In genomic region chr11:16559001-16559699, GRCm38 (mm10) we compare ENCODE assay signal across 8 mouse cellular contexts. TPM values are rescaled to one million over a fixed set of nuclear protein-coding genes. Genes with fewer than 3 reads are reported as not detected.
DNase-seq lines count a peak whose midpoint lies in the region; ATAC-seq lines count a peak whose summit lies in the region.

No protein-coding gene starts in this region.

- no peaks in the 10 kb centered on the region for H3K9me3 ChIP-seq in stomach, embryonic 14.5 days (ENCODE audit: control insufficient read depth, low read depth, low read length)

- H3K4me2 ChIP-seq in stomach, embryonic 14.5 days (replicated peaks; ENCODE audit: low read depth, low read length): no peak overlapping the region

- no peaks in the 10 kb centered on the region for H3K27me3 ChIP-seq in stomach, embryonic 14.5 days (ENCODE audit: control insufficient read depth, insufficient read depth, low read length)

- H3K9ac ChIP-seq in stomach, embryonic 14.5 days (replicated peaks; ENCODE audit: low read depth, low read length): no peak overlapping the region

- H3K4me3 ChIP-seq in stomach, embryonic 14.5 days (ENCODE audit: low read depth, low read length): no peak overlapping the region

- intact Hi-C loops in gastrocnemius, postnatal 36 days (cut with DNase I): no loop called here

- peaks cover 9% of the 10 kb centered on the region for H3K4me1 ChIP-seq in stomach, embryonic 14.5 days (ENCODE audit: control insufficient read depth, insufficient read depth, low read length)

- peak; percentile 94 for ATAC-seq in stomach, embryonic 14.5 days (ENCODE audit: insufficient number of reproducible peaks, insufficient read depth, low FRiP score, low read depth)

- H3K27ac ChIP-seq in stomach, embryonic 14.5 days (ENCODE audit: low read length): peak overlapping the region; percentile 69; the same call in 1 of the 2 replicates

- no peaks in the 10 kb centered on the region for H3K36me3 ChIP-seq in stomach, embryonic 14.5 days (ENCODE audit: control insufficient read depth, insufficient read depth, low read length)

- peak; percentile 27 for DNase-seq in adrenal gland, adult 2 months
- DNase-seq in adrenal gland, adult 8-10 months: no peak
- DNase-seq in CD4-positive, CD25-positive, alpha-beta regulatory T cell, adult 2 months (ENCODE audit: low read depth, low spot score): peak; percentile 42
- DNase-seq in fibroblast of lung, adult 2 months (ENCODE audit: low read depth): peak; percentile 68
- DNase-seq in kidney, postnatal 4 days: peak; percentile 30 to 62
- no peak for DNase-seq in frontal cortex, postnatal 10 days (ENCODE audit: low spot score in 2 of 2)
- DNase-seq in gastrocnemius, postnatal 36 days: no peak

- 10% methylated on average over 16 of the region's 16 CpGs for WGBS in stomach, embryonic 14.5 days

RNA-seq across cellular contexts. Expression of gene Sec61g, which starts 50.9 kb away (rescaled TPM):
- total RNA-seq in adrenal gland, adult 2 months (2021): 1 to 10 TPM; 5.8 to 7.4 TPM
- polyA plus RNA-seq in adrenal gland, adult 2 months (2012; rRNA removed): 1.2 and 2.8 TPM in 2 replicates
- total RNA-seq in adrenal gland, adult 8-10 months (2022): 10 to 100 TPM; 12.0 to 21.2 (median 16.3) TPM
- 32.7 and 38.8 TPM in 2 replicates for polyA plus RNA-seq in stomach, embryonic 14.5 days (2014; fragmentation: Nextera tagmentation; extraction: Ambion mirVana)
- 1 to 10 TPM; 1.9 to 2.6 TPM for total RNA-seq in gastrocnemius, postnatal 36 days (2021)

Comparison
In these comparisons a context has a peak if more than half of its experiments do, and no peak if none do; other contexts are left out.
1. DNase-seq: peak in adrenal gland, adult 2 months (single experiment), CD4-positive, CD25-positive, alpha-beta regulatory T cell, adult 2 months (single experiment), fibroblast of lung, adult 2 months (single experiment) and kidney, postnatal 4 days (2 of 2); none in adrenal gland, adult 8-10 months (single experiment), frontal cortex, postnatal 10 days (0 of 2) and gastrocnemius, postnatal 36 days (0 of 2).